Mouse (Mus musculus): ENCODE measurements around the gene Bcl2l14. TPM values are rescaled to one million over a fixed set of nuclear protein-coding genes. Genes with fewer than 3 reads are reported as not detected.

The Bcl2l14 gene
- polyA plus RNA-seq, 1 experiment from 2014 or later: 0.87 TPM

- Histone ChIP-seq H3K27ac (no peak overlapping the region), H3K4me2 (replicated peaks) (no peak overlapping the region)
- ATAC-seq (ENCODE audit: low FRiP score, low read depth): no peak
Measured at GRCm38 (mm10) chr6:134413706-134414531, 17.8 kb downstream of the Bcl2l14 start.

DNA sequence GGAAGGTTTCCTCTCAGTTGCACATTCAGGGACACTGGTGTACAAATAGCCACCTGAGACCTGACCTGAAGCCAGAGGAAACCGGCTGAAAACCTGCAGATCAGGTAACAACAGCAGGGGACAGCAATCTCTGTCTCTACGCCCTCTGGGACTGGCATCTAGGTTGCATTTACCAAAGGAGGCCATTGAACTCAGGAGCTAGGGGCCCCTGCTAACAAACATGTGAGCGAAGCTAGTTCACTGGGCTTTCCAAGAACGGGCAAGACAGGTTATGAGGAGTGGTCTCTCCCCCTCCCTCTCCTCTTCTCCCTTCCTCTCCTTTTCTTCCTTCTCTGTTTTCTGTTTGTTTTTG is 18.4 kb downstream of the Bcl2l14 start:
- H3K27me3 ChIP-seq: no peaks in the 10 kb centered on the region
- no peak overlapping the region for H3K4me3 ChIP-seq
- H3K36me3 ChIP-seq: no peaks in the 10 kb centered on the region
- no peak overlapping the region for H3K9ac ChIP-seq
- ATAC-seq (ENCODE audit: low FRiP score, low read depth): no peak
- no peaks in the 10 kb centered on the region for H3K9me3 ChIP-seq
- H3K27ac ChIP-seq: no peak overlapping the region
- WGBS: 55% methylated on average over 4 of the region's 4 CpGs
- 0 out of 2 replicates have a peak, but pooled peaks cover 5% of the 10 kb centered on the region for H3K4me1 ChIP-seq
- no peak overlapping the region for H3K4me2 ChIP-seq (replicated peaks)

More at GRCm38 (mm10) chr6:134413706-134414531, 17.8 kb downstream of the Bcl2l14 start:
- WGBS: 54% methylated on average over 18 of the region's 18 CpGs
- Histone ChIP-seq H3K36me3 (no peaks in the 10 kb centered on the region), H3K9ac (no peak overlapping the region), H3K9me3 (no peaks in the 10 kb centered on the region), H3K4me3 (no peak overlapping the region), H3K4me1 (0 out of 2 replicates have a peak, but pooled peaks cover 5% of the 10 kb centered on the region), H3K27me3 (no peaks in the 10 kb centered on the region)

DNA sequence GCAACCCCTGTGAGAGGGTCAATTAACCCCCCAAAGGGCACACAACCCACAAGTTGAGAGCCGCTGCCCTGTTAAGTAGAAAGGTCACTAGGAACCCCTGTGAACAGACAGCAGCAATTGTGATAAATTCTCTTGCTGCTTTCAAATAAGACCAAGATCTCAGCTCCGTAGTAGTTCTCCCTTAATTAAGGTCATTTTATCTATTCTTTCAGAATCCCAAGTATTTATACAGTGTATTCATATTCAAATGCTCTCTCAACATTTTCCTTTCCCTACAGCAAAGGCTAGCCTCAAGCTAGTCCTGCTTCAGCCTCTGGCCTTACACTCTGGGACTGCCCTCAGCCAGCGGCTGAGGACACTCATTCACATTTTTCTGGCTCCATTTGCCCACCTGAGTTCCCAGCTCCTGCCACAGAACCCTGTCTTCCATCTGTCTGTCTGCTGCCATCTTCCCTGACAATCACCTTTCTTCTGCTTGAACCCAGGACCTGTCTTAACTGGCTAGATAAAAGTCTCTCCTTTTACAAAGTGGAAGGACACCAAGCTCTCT is 20.5 kb downstream of the Bcl2l14 start:
- no peak overlapping the region for H3K9ac ChIP-seq
- no peaks in the 10 kb centered on the region for H3K36me3 ChIP-seq
- no peak overlapping the region for H3K4me2 ChIP-seq (replicated peaks)
- no peaks in the 10 kb centered on the region for H3K27me3 ChIP-seq
- ATAC-seq (ENCODE audit: low FRiP score, low read depth): no peak
- WGBS: 58% methylated on average over 3 of the region's 3 CpGs
- no peaks in the 10 kb centered on the region for H3K9me3 ChIP-seq
- H3K27ac ChIP-seq: no peak overlapping the region
- no peak overlapping the region for H3K4me3 ChIP-seq
- 0 out of 2 replicates have a peak, but pooled peaks cover 5% of the 10 kb centered on the region for H3K4me1 ChIP-seq

- ATAC-seq (ENCODE audit: low FRiP score, low read depth): no peak
- no peak overlapping the region for H3K4me3 ChIP-seq
- H3K27ac ChIP-seq: no peak overlapping the region
- no peaks in the 10 kb centered on the region for H3K9me3 ChIP-seq
- H3K36me3 ChIP-seq: no peaks in the 10 kb centered on the region
- 80% methylated on average over 3 of the region's 3 CpGs for WGBS
- no peaks in the 10 kb centered on the region for H3K27me3 ChIP-seq
- H3K4me1 ChIP-seq: 0 out of 2 replicates have a peak, but pooled peaks cover 5% of the 10 kb centered on the region
- no peak overlapping the region for H3K4me2 ChIP-seq (replicated peaks)
- H3K9ac ChIP-seq: no peak overlapping the region
Measured at GRCm38 (mm10) chr6:134417886-134418285, 21.8 kb downstream of the Bcl2l14 start.

DNA sequence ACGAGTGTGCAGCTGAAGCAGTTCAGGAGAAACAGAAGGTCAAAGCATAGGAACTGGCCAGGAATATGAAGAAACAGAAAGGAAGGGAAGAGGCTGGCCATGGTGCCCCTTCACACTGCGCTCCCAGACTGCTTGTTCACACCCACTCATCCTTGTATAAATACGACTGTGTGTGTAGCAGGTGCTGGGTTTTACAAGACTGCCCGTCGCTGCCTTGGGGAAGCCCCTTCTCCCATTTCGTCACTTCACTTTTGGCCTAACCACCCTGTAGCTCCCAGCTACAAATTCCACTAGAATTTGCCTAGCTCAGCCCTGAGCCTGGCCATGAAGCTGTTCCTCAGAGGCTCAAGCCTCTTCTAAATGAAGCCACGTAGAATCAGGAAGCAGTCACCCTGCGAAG is 24.3 kb downstream of the Bcl2l14 start:
- WGBS: 51% methylated on average over 8 of the region's 8 CpGs
- Histone ChIP-seq H3K9ac (no peak overlapping the region), H3K4me3 (no peak overlapping the region), H3K27me3 (no peaks in the 10 kb centered on the region), H3K9me3 (no peaks in the 10 kb centered on the region), H3K27ac (no peak overlapping the region), H3K4me1 (no peaks in the 10 kb centered on the region), H3K36me3 (no peaks in the 10 kb centered on the region), H3K4me2 (replicated peaks) (no peak overlapping the region)
- ATAC-seq (ENCODE audit: low FRiP score, low read depth): no peak

DNA sequence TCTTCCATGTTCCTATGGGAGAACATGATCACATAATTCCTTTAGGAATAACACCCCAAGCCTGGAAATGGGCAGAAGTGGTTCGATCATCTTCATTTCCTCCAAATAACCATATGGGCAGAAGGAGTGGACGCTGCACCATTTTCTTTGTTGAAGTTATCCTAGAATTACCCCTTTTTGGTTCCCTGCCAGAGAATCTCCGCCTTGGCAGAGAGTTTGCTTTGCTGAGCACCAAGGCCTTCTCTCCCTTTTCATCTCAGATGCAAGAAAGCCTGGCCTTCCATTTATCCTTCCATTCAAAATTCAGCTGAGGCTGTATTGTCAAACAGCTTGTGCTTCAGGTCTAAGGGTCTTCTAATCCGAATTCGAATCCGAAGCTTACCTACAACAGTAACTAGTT is 25.8 kb downstream of the Bcl2l14 start:
- Histone ChIP-seq H3K4me3 (no peak overlapping the region), H3K36me3 (no peaks in the 10 kb centered on the region), H3K9me3 (no peaks in the 10 kb centered on the region), H3K27ac (no peak overlapping the region), H3K9ac (no peak overlapping the region), H3K4me2 (replicated peaks) (no peak overlapping the region), H3K27me3 (no peaks in the 10 kb centered on the region), H3K4me1 (no peaks in the 10 kb centered on the region)
- no peak for ATAC-seq (ENCODE audit: low FRiP score, low read depth)
- WGBS: 91% methylated on average over 6 of the region's 6 CpGs

DNA sequence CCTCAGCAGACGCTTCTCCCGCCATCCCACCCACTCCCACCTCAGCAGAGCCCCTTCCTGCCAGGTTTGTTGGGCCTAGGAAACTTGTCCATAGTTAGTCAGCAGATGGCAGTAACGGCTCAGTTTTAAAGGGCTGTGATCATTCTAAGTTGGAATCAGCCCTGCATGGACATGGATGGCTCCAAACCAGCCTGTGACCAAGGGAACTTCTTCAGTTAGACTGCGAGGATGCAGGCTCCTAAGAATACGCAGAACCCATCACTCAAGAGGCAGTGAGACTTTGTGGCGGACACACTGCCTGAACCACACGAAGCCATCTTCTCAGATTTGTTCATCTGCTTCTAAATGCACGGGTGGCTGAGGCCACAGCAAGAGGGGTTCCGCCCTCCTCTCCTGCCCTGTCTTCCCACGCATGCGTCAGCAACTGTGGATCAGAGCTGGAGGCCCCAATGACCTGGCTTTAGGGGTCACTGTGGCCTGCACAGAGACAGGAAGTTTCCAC is 29.1 kb downstream of the Bcl2l14 start:
- H3K27ac ChIP-seq: no peak overlapping the region
- no peaks in the 10 kb centered on the region for H3K36me3 ChIP-seq
- ATAC-seq (ENCODE audit: low FRiP score, low read depth): peak; percentile 74
- peaks cover 15% of the 10 kb centered on the region for H3K4me1 ChIP-seq
- H3K27me3 ChIP-seq: no peaks in the 10 kb centered on the region
- no peaks in the 10 kb centered on the region for H3K9me3 ChIP-seq
- no peak overlapping the region for H3K9ac ChIP-seq
- H3K4me3 ChIP-seq: no peak overlapping the region
- no peak overlapping the region for H3K4me2 ChIP-seq (replicated peaks)
- 39% methylated on average over 11 of the region's 11 CpGs for WGBS

DNA sequence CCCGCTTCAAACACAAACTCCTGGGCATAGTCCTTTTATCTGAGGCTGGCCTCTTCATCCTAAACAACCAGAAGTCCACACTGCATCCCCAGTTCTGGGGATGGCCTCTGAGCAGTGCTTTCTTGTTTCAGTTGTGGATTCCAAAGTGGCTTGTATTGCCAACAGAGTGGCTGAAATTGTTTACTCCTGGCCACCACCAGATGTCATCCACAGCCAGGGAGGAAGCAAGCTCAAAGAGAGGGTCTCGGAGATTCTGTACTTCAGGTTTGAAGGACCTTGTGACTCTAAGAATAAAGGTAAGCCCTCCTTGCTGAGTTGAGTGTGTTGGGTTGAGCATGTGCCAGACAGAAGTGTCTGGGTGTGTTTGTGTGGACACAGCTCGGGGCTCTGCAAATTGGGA is 31.0 kb downstream of the Bcl2l14 start:
- H3K9ac ChIP-seq: no peak overlapping the region
- no peaks in the 10 kb centered on the region for H3K9me3 ChIP-seq
- H3K27me3 ChIP-seq: no peaks in the 10 kb centered on the region
- no peak overlapping the region for H3K4me3 ChIP-seq
- ATAC-seq (ENCODE audit: low FRiP score, low read depth): no peak
- 76% methylated on average over 3 of the region's 3 CpGs for WGBS
- no peak overlapping the region for H3K4me2 ChIP-seq (replicated peaks)
- H3K36me3 ChIP-seq: no peaks in the 10 kb centered on the region
- peaks cover 20% of the 10 kb centered on the region for H3K4me1 ChIP-seq
- H3K27ac ChIP-seq: no peak overlapping the region

DNA sequence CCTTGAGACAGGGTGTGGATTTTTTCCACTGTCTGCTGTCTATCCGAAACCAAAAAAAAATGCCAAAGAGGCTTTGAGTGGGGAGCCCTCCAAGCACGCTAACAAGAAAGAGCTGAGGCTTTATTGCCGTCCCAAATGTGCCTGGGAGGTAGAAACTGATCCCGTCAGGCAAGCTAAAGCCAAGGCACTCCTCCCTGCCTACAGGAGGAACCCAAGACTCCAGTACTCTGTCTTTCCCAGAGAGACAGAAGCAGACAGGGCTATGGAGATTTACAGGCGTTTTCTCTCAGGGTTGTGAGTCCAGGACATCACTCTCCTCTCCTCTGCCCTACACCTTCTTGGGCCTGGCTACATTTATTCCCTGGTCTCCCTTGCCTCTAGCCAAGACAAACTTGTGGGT is 32.3 kb downstream of the Bcl2l14 start:
- Histone ChIP-seq H3K27ac (peak overlapping the region; percentile 35; the same call in 1 of the 2 replicates), H3K4me1 (peaks cover 20% of the 10 kb centered on the region), H3K9ac (no peak overlapping the region), H3K36me3 (no peaks in the 10 kb centered on the region), H3K27me3 (no peaks in the 10 kb centered on the region), H3K4me3 (no peak overlapping the region), H3K9me3 (no peaks in the 10 kb centered on the region), H3K4me2 (replicated peaks) (0 out of 2 replicates have a peak overlapping the region, but pooled peaks have one; percentile 10)
- ATAC-seq (ENCODE audit: low FRiP score, low read depth): no peak
- 38% methylated on average over 5 of the region's 5 CpGs for WGBS

GRCm38 (mm10) chr6:134430161-134430799 is 34.2 kb downstream of the Bcl2l14 start:
- no peaks in the 10 kb centered on the region for H3K27me3 ChIP-seq
- H3K9me3 ChIP-seq: no peaks in the 10 kb centered on the region
- peaks cover 31% of the 10 kb centered on the region for H3K4me1 ChIP-seq
- no peak overlapping the region for H3K4me2 ChIP-seq (replicated peaks)
- H3K4me3 ChIP-seq: no peak overlapping the region
- no peak overlapping the region for H3K27ac ChIP-seq
- 60% methylated on average over 9 of the region's 9 CpGs for WGBS
- no peak for ATAC-seq (ENCODE audit: low FRiP score, low read depth)
- no peak overlapping the region for H3K9ac ChIP-seq
- H3K36me3 ChIP-seq: no peaks in the 10 kb centered on the region

- no peak overlapping the region for H3K4me2 ChIP-seq (replicated peaks)
- peaks cover 31% of the 10 kb centered on the region for H3K4me1 ChIP-seq
- no peak for ATAC-seq (ENCODE audit: low FRiP score, low read depth)
- no peak overlapping the region for H3K4me3 ChIP-seq
- no peak overlapping the region for H3K27ac ChIP-seq
- H3K9me3 ChIP-seq: no peaks in the 10 kb centered on the region
- H3K27me3 ChIP-seq: no peaks in the 10 kb centered on the region
- H3K36me3 ChIP-seq: no peaks in the 10 kb centered on the region
- H3K9ac ChIP-seq: no peak overlapping the region
- WGBS: 69% methylated on average over 4 of the region's 4 CpGs
Measured at GRCm38 (mm10) chr6:134431583-134431982, 35.5 kb downstream of the Bcl2l14 start.

DNA sequence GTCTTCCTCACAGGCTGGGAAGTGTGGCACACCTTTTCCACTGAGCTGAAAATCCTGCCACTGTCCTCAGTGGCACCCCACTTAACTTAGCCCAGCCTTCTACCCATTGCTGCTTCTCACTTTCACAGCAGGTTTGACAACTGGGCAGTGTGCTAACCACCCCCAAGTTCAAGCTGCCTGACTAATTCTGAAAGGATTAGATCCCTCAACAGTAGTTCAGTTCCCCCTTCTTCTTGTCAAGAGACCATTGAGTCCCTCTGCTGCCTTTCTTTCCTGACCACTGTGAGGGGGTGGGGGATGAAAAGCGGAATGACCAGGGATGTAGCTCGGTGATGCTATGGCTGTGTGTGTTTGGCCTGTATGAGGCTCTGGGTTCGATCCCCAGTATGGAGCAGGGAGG is 37.2 kb downstream of the Bcl2l14 start:
- no peak overlapping the region for H3K4me2 ChIP-seq (replicated peaks)
- H3K9me3 ChIP-seq: no peaks in the 10 kb centered on the region
- H3K36me3 ChIP-seq: no peaks in the 10 kb centered on the region
- 83% methylated on average over 3 of the region's 3 CpGs for WGBS
- ATAC-seq (ENCODE audit: low FRiP score, low read depth): no peak
- no peak overlapping the region for H3K9ac ChIP-seq
- H3K4me1 ChIP-seq: peaks cover 42% of the 10 kb centered on the region
- no peaks in the 10 kb centered on the region for H3K27me3 ChIP-seq
- no peak overlapping the region for H3K4me3 ChIP-seq
- H3K27ac ChIP-seq: no peak overlapping the region
